Mouse (Mus musculus): Measurements from ENCODE around the gene Ctcfl. TPM values are rescaled to one million over a fixed set of nuclear protein-coding genes. Genes with fewer than 3 reads are reported as not detected.
"Not testable (repeated sequence)": the region's sequence is repeated elsewhere in the genome, so short reads cannot be mapped to it uniquely, and the experiment has no call there.

The Ctcfl gene
- polyA plus RNA-seq, 1 experiment from 2014 or later = 0.07 TPM

DNA sequence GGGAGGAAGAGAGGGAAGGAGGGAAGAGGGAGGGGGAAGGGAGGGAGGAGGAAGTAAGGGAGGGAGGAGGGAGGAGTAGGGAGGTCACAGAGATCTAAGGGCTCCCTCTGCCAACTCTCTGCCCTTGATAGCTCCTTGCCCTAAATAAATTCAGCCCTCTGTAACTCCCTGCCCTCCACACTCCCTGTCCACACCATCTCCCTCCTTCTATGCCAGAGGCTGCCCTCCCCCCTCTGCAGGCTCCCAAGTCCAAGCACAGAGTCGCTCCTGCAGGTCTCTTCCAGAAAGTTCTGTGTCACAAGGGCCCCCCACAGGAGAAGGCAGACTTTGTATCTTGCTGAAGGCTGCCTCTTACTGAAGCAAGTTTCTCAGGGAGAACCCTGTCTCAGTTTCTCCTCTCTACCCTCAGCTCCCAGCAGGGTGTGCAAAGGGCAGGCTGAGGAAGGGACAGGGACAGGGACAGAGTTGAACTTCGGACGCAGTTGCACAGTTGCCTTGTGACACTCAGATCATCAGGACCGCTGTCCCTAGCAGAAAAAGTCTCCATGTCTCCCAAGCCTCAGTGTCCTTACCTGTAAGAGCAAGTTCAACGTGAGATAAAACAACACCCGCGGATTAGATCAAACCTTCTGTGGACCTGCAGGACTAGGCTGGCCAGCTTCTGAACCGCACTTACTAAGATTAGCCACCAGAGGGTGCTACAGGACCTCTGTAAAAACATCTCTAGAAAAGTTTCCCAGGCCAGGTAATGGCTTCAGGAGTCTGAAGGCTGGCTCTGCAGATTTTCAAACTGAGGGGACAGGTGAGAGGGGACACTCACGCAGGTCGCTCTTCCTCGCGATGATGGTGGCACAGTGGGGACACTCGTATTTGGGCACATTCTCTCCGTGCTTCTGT, 12.2 kb downstream of the Ctcfl start:
- no peaks in the 10 kb centered on the region for H3K9me3 ChIP-seq
- WGBS = 16% methylated on average over 14 of the region's 14 CpGs
- peak; percentile 46; the same call in 1 of the 2 replicates for ATAC-seq (ENCODE audit: borderline replicate concordance, extremely low read depth, low FRiP score, low TSS enrichment)
- H3K27me3 ChIP-seq = peaks cover 4% of the 10 kb centered on the region; the same call in 1 of the 2 replicates
- no peaks in the 10 kb centered on the region for H3K4me1 ChIP-seq
- H3K36me3 ChIP-seq = no peaks in the 10 kb centered on the region
- H3K4me3 ChIP-seq = no peak overlapping the region
- no peak overlapping the region for H3K9ac ChIP-seq
- no peak overlapping the region for H3K4me2 ChIP-seq
- no peak overlapping the region for H3K27ac ChIP-seq

DNA sequence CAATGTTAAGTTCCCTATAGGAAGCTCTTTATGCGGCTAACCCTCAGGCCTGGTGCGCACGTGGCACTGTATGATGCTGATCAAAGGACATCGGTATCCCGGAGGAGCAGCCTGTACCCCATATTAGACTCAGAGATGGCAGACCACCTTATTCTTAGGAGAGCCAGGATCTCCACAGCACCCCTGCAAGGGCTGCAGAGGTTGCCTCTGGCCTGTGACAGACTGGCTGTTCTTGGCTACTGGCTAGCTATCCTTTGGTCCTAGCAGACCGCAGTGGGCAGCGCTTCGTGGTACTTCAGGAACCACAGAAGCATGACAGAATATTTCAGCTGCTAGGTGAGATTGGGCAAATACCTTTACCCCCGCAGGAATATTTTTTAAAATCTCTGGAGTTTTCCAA, 12.9 kb downstream of the Ctcfl start:
- H3K27ac ChIP-seq = no peak overlapping the region
- H3K4me2 ChIP-seq = no peak overlapping the region
- H3K4me3 ChIP-seq = no peak overlapping the region
- peaks cover 11% of the 10 kb centered on the region for H3K27me3 ChIP-seq
- H3K9me3 ChIP-seq = no peaks in the 10 kb centered on the region
- no peaks in the 10 kb centered on the region for H3K36me3 ChIP-seq
- H3K9ac ChIP-seq = no peak overlapping the region
- ATAC-seq (ENCODE audit: borderline replicate concordance, extremely low read depth, low FRiP score, low TSS enrichment) = no peak
- WGBS = 79% methylated on average over 9 of the region's 9 CpGs
- no peaks in the 10 kb centered on the region for H3K4me1 ChIP-seq

DNA sequence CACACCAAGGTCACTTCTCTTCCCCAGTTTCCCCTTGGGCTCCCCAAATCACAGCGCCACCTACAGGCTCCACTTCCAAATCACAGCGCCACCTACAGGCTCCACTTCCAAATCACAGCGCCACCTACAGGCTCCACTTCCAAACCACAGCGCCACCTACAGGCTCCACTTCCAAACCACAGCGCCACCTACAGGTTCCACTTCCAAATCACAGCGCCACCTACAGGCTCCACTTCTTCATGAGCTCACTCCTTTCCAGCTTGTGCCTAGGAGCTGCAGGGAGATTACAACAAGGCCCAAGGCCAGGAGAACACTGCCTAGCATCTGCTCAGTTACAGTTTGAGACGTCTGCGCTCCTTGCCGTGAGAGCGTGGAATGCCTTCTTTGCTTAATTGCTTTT, 22.0 kb downstream of the Ctcfl start:
- H3K27ac ChIP-seq; H3K4me1 ChIP-seq; ATAC-seq (ENCODE audit: borderline replicate concordance, extremely low read depth, low FRiP score, low TSS enrichment); H3K27me3 ChIP-seq; H3K9ac ChIP-seq; H3K9me3 ChIP-seq; H3K4me2 ChIP-seq; H3K4me3 ChIP-seq; H3K36me3 ChIP-seq: not testable (repeated sequence)
- 85% methylated on average over 10 of the region's 10 CpGs for WGBS

DNA sequence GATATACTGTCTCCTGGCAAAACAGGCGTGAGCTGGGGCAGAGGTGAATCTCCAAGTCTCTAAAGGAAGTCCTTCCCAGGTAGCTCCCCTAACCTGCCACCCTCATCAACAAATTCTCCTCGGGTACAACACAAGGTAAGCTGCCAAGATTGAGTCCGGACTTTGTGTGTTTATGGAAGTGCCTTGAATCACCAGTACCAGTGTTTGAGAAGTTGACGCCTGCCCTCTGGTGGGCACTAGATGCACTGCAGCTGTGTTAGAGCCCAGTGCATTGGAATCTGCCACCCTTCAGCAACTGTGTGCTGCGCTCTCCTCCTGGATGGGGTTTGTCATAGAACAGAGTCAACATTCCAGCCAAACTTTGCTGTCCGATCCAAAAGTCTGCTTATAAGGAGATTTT, 29.9 kb downstream of the Ctcfl start:
- H3K9me3 ChIP-seq = no peaks in the 10 kb centered on the region
- H3K27ac ChIP-seq = no peak overlapping the region
- H3K4me1 ChIP-seq = no peaks in the 10 kb centered on the region
- H3K36me3 ChIP-seq = no peaks in the 10 kb centered on the region
- H3K4me3 ChIP-seq = no peak overlapping the region
- no peak overlapping the region for H3K4me2 ChIP-seq
- H3K27me3 ChIP-seq = no peaks in the 10 kb centered on the region
- ATAC-seq (ENCODE audit: borderline replicate concordance, extremely low read depth, low FRiP score, low TSS enrichment) = no peak
- WGBS = 11% methylated on average over 6 of the region's 6 CpGs
- H3K9ac ChIP-seq = no peak overlapping the region

DNA sequence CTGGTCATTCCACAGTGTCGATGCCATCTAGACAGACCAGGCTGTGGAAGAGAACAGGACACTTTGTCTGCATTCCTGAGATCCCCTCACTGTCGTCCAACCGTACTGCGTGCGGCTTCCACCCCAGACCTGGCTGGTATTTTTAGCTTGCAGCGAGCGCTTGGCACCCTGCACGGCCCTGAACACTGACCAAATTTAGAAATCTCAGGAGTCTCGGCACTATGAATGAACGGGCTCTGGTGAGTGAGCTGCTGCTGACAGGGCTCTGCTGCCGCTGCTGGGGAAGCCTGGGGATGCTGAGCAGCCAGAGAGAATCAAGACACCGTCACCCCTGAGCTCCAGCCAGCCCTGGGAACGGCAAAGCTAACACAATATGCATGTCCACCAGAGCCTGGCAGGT, 31.9 kb downstream of the Ctcfl start:
- H3K27ac ChIP-seq = peak overlapping the region; percentile 53; the same call in 1 of the 2 replicates

DNA sequence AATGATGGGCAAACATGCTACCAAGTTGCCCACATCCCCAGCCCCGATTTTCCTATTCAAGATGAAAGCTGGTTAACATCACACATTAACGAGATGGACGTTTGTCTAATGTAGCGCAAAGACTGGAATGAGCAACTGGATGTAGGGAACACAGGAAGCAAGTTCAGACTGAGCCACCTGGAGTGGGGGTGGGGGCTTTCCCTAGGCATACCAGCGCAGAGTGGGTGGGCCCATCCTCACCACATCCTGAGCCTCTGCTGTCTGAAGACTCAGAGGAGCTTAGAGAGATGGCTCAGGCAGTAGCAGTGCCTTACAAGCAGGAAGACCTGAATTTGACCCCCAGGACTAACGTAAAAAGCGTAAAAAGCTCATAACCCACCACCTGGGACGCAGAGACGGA, 33.6 kb downstream of the Ctcfl start:
- H3K27ac ChIP-seq = no peak overlapping the region

More for the DNA sequence above, 31.9 kb downstream of the Ctcfl start:
- peaks cover 6% of the 10 kb centered on the region; the same call in 1 of the 2 replicates for H3K4me1 ChIP-seq
- no peak overlapping the region for H3K4me3 ChIP-seq
- no peaks in the 10 kb centered on the region for H3K9me3 ChIP-seq
- WGBS = 35% methylated on average over 13 of the region's 13 CpGs
- H3K9ac ChIP-seq = no peak overlapping the region
- H3K4me2 ChIP-seq = no peak overlapping the region
- no peaks in the 10 kb centered on the region for H3K36me3 ChIP-seq
- H3K27me3 ChIP-seq = no peaks in the 10 kb centered on the region
- peak; percentile 19; the same call in 1 of the 2 replicates for ATAC-seq (ENCODE audit: borderline replicate concordance, extremely low read depth, low FRiP score, low TSS enrichment)

DNA sequence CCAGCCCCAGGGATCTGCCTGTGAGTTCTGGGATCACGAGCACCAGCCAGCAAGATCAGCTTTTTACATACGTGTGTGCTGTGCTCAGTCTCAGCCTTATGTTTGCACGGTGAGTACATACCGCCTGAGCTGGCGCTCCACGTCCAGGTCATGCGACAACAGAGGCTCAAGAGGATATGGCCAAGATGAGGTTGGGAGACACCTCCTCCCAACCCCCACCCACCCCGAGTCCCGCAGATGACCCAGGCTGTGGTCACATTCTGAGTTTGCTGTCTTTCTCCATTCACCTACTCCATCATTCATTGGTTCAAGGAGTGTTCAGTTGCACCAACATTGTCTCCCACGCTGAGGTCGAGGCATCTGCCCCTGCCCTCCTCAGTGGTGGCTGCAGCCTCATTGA, 34.5 kb downstream of the Ctcfl start:
- no peak for ATAC-seq (ENCODE audit: borderline replicate concordance, extremely low read depth, low FRiP score, low TSS enrichment)
- H3K9ac ChIP-seq = no peak overlapping the region
- 91% methylated on average over 11 of the region's 11 CpGs for WGBS
- no peaks in the 10 kb centered on the region for H3K36me3 ChIP-seq
- no peak overlapping the region for H3K4me3 ChIP-seq
- no peaks in the 10 kb centered on the region for H3K9me3 ChIP-seq
- peaks cover 9% of the 10 kb centered on the region; the same call in 1 of the 2 replicates for H3K4me1 ChIP-seq
- H3K27ac ChIP-seq = no peak overlapping the region
- H3K27me3 ChIP-seq = no peaks in the 10 kb centered on the region; the same call in 1 of the 2 replicates
- H3K4me2 ChIP-seq = no peak overlapping the region

More for the DNA sequence above, 33.6 kb downstream of the Ctcfl start:
- no peak overlapping the region for H3K9ac ChIP-seq
- 69% methylated on average over 9 of the region's 9 CpGs for WGBS
- no peak overlapping the region for H3K4me2 ChIP-seq
- peaks cover 6% of the 10 kb centered on the region; the same call in 1 of the 2 replicates for H3K4me1 ChIP-seq
- no peak overlapping the region for H3K4me3 ChIP-seq
- H3K9me3 ChIP-seq = no peaks in the 10 kb centered on the region
- no peak for ATAC-seq (ENCODE audit: borderline replicate concordance, extremely low read depth, low FRiP score, low TSS enrichment)
- H3K27me3 ChIP-seq = no peaks in the 10 kb centered on the region; the same call in 1 of the 2 replicates
- H3K36me3 ChIP-seq = no peaks in the 10 kb centered on the region

DNA sequence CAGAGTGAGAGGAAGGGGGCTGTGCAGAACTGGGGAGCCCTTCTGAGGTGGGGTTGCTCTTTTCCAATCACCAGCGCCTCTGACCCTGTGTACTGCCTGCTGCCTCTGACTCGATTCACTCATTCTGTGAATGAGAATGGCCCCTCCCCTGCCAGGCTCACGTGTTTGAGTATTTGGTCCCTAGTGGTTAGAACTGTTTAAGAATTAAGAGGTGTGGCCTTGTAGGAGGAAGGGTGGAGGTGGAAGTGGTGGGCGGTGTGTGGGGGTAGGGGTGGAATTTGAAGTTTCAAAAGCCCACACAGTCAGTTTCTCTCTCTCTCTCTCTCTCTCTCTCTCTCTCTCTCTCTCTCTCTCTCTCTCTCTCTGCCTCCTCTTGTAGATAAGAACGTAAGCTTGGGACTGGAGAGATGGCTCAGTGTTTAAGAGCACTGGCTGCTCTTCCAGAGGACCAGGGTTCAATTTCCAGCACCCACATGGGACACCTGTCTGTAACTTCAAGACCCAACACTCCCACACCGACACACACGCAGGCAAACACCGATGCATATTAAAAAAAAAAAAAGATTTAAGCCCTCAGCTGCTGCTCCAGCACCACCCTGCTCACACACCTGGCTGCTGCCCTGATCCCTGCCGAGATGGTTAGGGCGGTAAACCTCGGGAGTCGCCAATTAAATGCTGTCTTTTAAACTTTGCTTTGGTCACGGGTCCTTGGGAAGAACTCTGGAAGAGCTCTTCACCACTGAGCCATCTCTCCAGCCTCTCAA, 35.4 kb downstream of the Ctcfl start:
- Histone ChIP-seq H3K4me3 (no peak overlapping the region), H3K9me3 (no peaks in the 10 kb centered on the region), H3K27me3 (no peaks in the 10 kb centered on the region; the same call in 1 of the 2 replicates), H3K36me3 (no peaks in the 10 kb centered on the region), H3K4me1 (peaks cover 9% of the 10 kb centered on the region; the same call in 1 of the 2 replicates), H3K9ac (no peak overlapping the region), H3K27ac (peak overlapping the region; percentile 2; the same call in 1 of the 2 replicates), H3K4me2 (peak overlapping the region; percentile 47)
- ATAC-seq (ENCODE audit: borderline replicate concordance, extremely low read depth, low FRiP score, low TSS enrichment) = peak; percentile 62; the same call in 1 of the 2 replicates
- WGBS = 12% methylated on average over 13 of the region's 13 CpGs

DNA sequence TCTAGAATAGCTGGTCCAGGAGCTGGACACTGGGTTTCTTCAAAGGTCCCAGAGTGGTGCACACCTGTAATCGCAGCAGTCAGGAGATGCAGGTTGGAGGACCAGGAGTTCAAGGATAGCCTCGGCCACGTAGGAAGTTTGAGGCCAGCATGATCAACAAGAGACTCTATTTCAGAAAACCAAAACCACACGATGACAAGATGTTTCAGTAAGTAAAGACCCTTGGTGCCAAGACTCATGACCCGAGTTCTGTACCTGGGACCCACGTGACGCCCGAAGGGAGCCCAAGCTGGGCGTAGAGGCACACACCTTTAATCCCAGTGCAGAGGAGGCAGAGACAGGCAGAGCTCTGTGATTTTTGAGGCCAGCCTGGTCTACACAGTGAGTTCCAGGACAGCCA, 36.2 kb downstream of the Ctcfl start:
- H3K9me3 ChIP-seq = no peaks in the 10 kb centered on the region
- H3K4me3 ChIP-seq = no peak overlapping the region
- no peaks in the 10 kb centered on the region; the same call in 1 of the 2 replicates for H3K27me3 ChIP-seq
- peak overlapping the region; percentile 2; the same call in 1 of the 2 replicates for H3K27ac ChIP-seq
- H3K9ac ChIP-seq = no peak overlapping the region
- H3K4me2 ChIP-seq = peak overlapping the region; percentile 47; the same call in 1 of the 2 replicates
- WGBS = 74% methylated on average over 9 of the region's 9 CpGs
- no peak for ATAC-seq (ENCODE audit: borderline replicate concordance, extremely low read depth, low FRiP score, low TSS enrichment)
- H3K4me1 ChIP-seq = peaks cover 9% of the 10 kb centered on the region; the same call in 1 of the 2 replicates
- no peaks in the 10 kb centered on the region for H3K36me3 ChIP-seq

DNA sequence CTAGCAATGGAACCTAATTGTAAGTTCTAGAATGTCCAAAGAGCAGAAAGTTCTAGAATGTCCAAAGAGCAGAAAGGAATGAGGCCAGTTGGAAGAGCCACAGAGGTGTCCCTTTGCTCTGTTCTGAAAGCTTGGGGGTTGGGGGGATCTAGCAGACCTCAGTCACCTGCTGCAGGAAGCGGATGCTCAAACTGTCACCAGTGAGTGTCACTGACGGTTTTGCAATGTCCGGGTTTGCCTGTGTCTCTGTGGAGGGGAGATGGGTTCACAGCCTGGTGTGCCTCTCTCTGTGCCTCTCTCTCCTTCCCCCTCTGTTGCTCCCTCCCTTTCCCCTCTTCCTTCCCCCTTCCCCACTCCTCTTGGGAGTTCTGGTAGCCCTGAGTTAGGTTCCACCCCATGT, 36.6 kb downstream of the Ctcfl start:
- Histone ChIP-seq H3K9ac (no peak overlapping the region), H3K4me2 (no peak overlapping the region), H3K27me3 (no peaks in the 10 kb centered on the region; the same call in 1 of the 2 replicates), H3K27ac (no peak overlapping the region), H3K36me3 (no peaks in the 10 kb centered on the region), H3K4me3 (no peak overlapping the region), H3K9me3 (no peaks in the 10 kb centered on the region), H3K4me1 (peaks cover 9% of the 10 kb centered on the region; the same call in 1 of the 2 replicates)
- 70% methylated on average over 3 of the region's 3 CpGs for WGBS
- ATAC-seq (ENCODE audit: borderline replicate concordance, extremely low read depth, low FRiP score, low TSS enrichment) = no peak

DNA sequence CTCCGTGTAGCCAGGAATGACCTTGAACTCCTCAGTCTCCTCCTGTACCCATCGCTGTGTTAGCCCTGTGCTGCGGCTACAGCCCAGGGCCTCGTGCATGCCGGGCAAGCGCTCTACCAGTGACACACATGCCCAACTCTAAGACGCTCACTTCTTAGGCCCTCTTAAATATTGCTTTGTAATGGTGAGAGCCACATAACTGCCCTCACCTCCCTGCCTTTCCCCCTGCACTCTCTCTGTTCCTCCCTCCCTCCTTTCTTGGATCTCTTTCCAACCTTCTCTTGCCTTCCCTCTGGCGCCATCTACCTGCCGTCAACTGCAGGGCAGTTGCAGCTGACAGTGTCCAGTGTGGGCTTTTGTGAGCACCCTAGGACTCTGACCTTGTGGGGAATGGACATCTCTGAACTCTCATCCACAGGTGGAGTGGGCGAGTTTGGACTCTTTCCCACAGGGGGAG, 38.5 kb downstream of the Ctcfl start:
- H3K27me3 ChIP-seq = no peaks in the 10 kb centered on the region; the same call in 1 of the 2 replicates
- peak; percentile 21; the same call in 1 of the 2 replicates for ATAC-seq (ENCODE audit: borderline replicate concordance, extremely low read depth, low FRiP score, low TSS enrichment)
- WGBS = 26% methylated on average over 10 of the region's 10 CpGs
- peaks cover 9% of the 10 kb centered on the region; the same call in 1 of the 2 replicates for H3K4me1 ChIP-seq
- no peaks in the 10 kb centered on the region for H3K36me3 ChIP-seq
- no peak overlapping the region for H3K9ac ChIP-seq
- H3K4me2 ChIP-seq = no peak overlapping the region
- no peaks in the 10 kb centered on the region for H3K9me3 ChIP-seq
- H3K4me3 ChIP-seq = no peak overlapping the region
- H3K27ac ChIP-seq = no peak overlapping the region
